Mouse (Mus musculus) right cerebral cortex, postnatal 10 days (tissue): ENCODE data around the gene Cntn1.
A peak's percentile ranks its signal among the peaks of the same experiment; 100 is the strongest.
"Not testable (repeated sequence)": the region's sequence is repeated elsewhere in the genome, so short reads cannot be mapped to it uniquely, and the experiment has no call there.

ENCODE experiments used
- DNase-seq, 2 experiments: peaks; one replicate each; pipeline ENCODE4 v3.0.0; 2021; ENCODE audit warnings: low spot score in 2 of 2

Cntn1 gene

GRCm38 (mm10) chr15:92268741-92269322 lies 217.9 kb downstream of the Cntn1 start:
- DNase-seq, result no peak

- no peak for DNase-seq
Measured at GRCm38 (mm10) chr15:92271801-92272365, 220.9 kb downstream of the Cntn1 start.

GRCm38 (mm10) chr15:92276826-92277225 lies 225.9 kb downstream of the Cntn1 start:
- no peak for DNase-seq

GRCm38 (mm10) chr15:92277984-92278383 lies 227.0 kb downstream of the Cntn1 start:
- DNase-seq, result no peak

DNA sequence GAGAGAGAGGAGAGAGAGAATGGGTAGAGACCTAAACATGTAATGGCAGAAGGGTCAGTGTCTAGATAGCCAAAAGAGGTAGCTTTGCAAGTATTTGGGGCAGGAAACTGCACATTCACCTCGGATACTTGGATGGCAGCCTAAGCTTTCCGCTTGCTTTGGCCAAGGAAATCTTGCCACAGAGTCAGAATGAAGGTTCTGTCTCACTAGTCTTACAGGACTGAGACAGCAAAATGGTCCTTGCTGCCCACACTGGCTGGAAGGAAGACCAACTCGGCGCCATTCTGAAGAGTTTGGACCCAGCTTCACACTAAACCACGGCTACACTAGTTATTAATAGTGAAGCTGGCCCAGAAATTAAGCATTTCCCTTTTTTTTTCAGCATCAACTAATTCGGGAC lies 230.0 kb downstream of the Cntn1 start:
- DNase-seq, result no peak

- no peak for DNase-seq
Measured at GRCm38 (mm10) chr15:92287616-92288015, 236.7 kb downstream of the Cntn1 start.

- DNase-seq, result no peak
Measured at GRCm38 (mm10) chr15:92296479-92296878, 245.5 kb downstream of the Cntn1 start.

DNA sequence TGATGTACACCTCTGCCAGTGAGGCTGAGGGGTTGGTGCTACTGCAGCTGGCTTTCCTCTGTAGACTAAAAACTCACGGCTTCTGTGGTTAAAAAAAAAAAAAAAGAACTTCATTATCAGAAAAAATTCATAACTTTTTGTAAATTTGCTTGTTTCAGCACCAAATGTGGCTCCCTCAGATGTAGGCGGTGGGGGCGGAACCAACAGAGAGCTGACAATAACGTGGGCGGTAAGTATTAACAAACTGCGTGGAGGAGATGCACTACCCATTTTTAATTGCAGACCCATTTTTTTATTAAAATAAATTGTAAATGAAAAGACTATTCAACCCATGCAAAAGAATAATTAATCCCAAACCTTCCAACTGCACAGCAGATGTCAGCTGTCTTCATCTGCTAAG lies 251.8 kb downstream of the Cntn1 start:
- peak; percentile 38 to 60 for DNase-seq

- no peak for DNase-seq
Measured at GRCm38 (mm10) chr15:92304221-92304620, 253.3 kb downstream of the Cntn1 start.

DNA sequence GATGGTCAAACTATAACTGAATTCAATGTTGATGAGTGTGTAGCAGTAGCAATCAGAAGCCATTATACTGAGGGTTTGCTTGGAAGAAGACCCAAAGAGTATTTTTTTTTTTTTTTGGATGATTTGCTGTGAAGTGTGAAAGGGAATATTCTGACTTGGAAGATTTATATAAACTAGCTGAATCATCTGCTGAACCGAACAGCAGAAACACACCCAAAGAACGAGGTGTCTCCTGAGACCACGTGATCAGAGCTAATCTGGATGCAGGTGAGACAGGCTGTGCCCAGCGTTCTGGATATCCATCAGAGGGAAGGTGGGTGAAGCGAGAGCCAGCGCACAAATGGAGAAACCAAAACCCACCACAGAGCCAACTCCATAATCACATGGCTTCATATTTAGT lies 271.0 kb downstream of the Cntn1 start:
- no peak for DNase-seq

DNA sequence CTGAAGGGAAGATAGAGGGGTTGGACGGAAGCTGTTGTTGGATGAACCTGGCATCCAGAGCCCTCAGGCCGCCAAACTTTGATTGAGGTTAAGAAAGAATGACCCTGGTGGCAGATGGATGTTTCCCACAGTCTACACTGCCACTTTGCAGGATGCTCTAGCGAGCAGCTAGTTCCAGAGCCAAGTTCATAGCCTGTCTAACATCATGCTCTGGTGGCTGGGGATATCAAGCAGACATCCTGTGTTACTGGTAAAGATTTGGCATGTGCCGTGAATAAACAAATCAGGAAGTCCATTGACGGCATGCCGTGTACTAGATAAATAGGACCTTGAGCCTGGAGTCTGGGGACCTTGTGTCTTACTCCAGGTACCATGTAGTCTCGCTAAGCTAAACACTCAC lies 276.1 kb downstream of the Cntn1 start:
- no peak for DNase-seq

DNA sequence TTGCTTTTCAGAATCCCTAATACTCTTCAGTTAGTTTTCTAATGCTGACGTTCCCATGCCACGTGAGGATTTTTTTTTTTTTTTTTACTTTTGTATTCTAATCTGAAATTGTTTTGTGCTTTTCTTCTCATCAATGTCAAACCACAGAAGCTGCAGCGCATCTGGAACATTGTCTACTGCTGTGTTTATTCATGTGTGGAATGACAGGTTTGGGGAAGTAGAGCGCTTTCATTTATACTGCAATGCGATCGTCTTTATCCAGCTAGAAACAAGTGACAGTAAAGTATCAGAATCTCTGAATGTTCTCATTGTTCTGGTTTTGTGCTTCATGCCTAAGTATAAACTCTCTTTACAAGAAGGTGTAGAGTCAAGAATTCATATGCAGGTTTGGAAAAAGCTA lies 289.3 kb downstream of the Cntn1 start:
- DNase-seq, result no peak

DNA sequence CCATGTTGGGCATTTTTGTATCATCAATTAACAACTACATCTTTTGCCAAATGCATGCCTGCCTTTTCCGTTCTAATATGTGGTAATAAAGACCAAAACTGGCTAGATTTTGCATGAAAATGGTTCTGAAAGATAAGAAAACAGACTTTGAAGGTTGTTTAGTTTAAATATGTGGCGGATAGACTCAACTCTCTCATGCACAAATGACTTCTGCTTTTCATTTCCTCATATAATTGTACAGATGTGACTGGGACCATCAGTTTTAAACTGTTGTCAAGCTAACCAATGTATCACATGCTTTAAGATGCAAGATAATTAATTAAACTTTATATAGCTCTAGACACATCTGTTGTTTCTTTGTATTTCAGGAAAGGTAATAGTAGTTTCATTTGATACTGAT lies 290.5 kb downstream of the Cntn1 start:
- DNase-seq, result no peak

- no peak for DNase-seq
Measured at GRCm38 (mm10) chr15:92344136-92344869, 293.3 kb downstream of the Cntn1 start.

DNA sequence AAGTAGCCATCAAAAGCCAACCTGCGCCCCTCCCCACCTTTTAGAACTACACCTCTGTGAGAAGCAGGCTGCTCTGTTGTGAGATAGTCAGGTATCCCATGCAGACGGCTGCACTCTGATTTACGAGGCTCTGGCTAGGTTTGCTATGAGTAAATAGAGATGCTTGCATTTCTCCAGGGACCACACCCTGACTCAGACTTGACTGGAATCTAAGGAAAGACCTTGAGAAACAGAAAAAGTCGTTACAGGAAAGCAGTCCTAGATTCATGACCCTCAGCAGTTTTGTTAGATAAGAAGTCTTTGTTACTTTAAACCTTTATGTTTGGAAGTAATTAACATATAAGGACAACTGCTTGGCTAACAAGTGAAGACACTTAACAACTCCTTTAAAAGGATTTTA lies 296.5 kb downstream of the Cntn1 start:
- no peak for DNase-seq

- DNase-seq, result peak; percentile 55 to 73
Measured at GRCm38 (mm10) chr15:92347902-92348301, 296.9 kb downstream of the Cntn1 start.

DNA sequence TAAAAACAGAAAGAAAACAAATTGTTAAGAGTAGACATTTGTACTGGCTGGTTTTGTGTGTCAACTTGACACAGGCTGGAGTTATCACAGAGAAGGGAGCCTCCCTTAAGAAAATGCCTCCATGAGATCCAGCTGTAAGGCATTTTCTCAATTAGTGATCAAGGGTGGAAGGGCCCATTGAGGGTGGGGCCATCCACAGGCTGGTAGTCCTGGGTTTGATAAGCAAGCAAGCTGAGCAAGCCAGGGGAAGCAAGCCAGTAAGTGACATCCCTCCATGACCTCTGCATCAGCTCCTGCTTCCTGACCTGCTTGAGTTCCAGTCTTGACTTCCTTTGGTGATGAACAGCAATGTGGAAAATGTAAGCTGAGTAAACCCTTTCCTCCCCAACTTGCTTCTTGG lies 297.5 kb downstream of the Cntn1 start:
- not testable (repeated sequence) for DNase-seq

- peak in 1 of 2 experiments; percentile 43 for DNase-seq
Measured at GRCm38 (mm10) chr15:92364153-92364552, 313.2 kb downstream of the Cntn1 start.

- no peak for DNase-seq
Measured at GRCm38 (mm10) chr15:92364592-92364991, 313.6 kb downstream of the Cntn1 start.
